Mouse (Mus musculus) liver, adult 2 months (tissue): ENCODE measurements around the gene Elp5.

ENCODE experiments used
- CTCF ChIP-seq: fragments of 200-500 bp; IDR thresholded peaks from 2 replicates; pipeline ENCODE4 v1.5.1; 2011; ENCODE audit warnings: low read depth, low read length, control low read depth
- POLR2A ChIP-seq: fragments of 200-500 bp; IDR thresholded peaks from 2 replicates; pipeline ENCODE4 v1.6.1; 2011; ENCODE audit warnings: low read length, control low read depth; ENCODE audit not compliant: insufficient read depth; ENCODE audit errors: extremely low read depth

- no peak for TF ChIP-seq CTCF
- TF ChIP-seq POLR2A, result no peak
These were observed 17.6 kb downstream of the Elp5 start, which contains the start of gene Cldn7 for GRCm38 (mm10) chr11:69964650-69965270.
